Mouse (Mus musculus): ENCODE results near the gene Nav2. TPM values are rescaled to one million over a fixed set of nuclear protein-coding genes. Genes with fewer than 3 reads are reported as not detected.

Nav2 gene
- total and polyA plus RNA-seq, 3 experiments, result 1.0 TPM; not detected in 2

DNA sequence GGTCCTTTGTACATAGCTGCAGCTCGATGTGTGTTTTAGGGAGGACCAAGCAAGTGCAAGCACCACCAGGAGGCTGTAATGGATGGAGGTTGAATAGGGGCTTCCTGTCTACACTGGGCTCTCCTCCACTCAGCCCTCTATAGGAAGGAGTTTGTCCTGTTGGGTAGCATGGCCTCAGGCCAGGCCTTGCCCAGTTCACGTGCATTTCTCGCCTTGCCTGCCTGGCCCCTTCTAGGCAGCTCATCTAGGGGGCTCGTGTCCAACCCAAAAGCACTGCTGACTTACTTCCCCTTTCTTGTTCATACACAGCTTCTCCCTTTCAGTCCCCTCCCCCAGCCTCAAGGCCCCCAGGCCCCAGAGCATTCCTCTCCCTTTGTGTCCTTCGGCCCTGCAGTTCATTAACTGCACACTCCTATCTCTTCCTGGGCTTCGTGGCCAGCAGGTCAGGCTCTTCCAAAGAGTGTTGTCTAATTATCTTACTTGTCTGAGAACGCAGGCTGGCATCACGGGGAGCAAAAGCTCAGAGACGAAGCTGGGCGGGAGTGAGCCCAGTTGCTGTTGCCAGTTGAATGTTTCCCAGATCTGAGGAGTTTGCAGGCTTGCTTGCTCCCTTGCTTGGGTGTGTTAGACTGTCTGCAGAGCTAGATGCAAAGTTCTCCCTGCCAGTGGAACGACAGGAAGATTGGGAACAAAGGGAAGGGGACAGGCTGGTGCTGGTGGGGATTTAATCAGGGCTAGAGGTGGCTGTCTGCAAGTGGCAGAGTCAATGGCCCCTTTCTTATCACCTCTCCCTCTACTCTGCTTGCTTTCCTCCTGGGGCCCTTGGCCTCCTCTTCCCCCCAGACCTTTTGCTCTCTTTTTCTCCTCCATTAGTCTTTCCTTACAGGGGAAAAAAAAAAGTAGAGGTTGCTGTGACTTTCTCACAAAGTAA is 636.5 kb downstream of the Nav2 start:
- DNase-seq (ENCODE audit: low spot score) (no peak), ATAC-seq (ENCODE audit: extremely low read depth, insufficient number of reproducible peaks, low FRiP score, poor library complexity, severe bottlenecking) (no peak)

DNA sequence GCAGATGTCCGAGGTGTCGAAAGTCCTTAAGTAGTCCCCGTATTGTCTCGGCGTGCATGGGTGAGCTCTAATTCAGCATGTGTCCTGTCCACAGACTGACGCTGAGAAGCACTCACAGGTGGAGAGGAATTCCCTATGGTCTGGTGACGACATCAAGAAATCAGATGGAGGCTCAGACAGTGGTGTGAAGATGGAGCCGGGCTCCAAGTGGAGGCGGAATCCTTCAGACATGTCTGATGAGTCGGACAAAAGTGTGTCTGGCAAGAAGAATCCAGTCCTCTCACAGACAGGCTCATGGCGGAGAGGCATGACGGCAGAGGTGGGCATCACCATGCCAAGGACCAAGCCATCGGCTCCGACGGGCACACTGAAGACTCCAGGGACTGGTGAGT is 637.2 kb downstream of the Nav2 start:
- Histone ChIP-seq H3K27me3 (ENCODE audit: insufficient read depth, low read length) (no peaks in the 10 kb centered on the region), H3K4me1 (ENCODE audit: insufficient read depth, low read depth, low read length) (no peaks in the 10 kb centered on the region), H3K9me3 (replicated peaks) (peaks cover 64% of the 10 kb centered on the region), H3K36me3 (replicated peaks) (no peaks in the 10 kb centered on the region), H3K4me3 (ENCODE audit: low read depth, low read length) (no peak overlapping the region)
- DNase-seq (ENCODE audit: low spot score) (no peak), ATAC-seq (ENCODE audit: extremely low read depth, insufficient number of reproducible peaks, low FRiP score, poor library complexity, severe bottlenecking) (no peak)
- TF ChIP-seq TAL1 (conservative IDR thresholded peaks at IDR 0.05; ENCODE audit: low read depth, low read length) (no peak), CTCF (IDR thresholded peaks at IDR 0.05; ENCODE audit: low read depth, low read length) (no peak), GATA2 (IDR thresholded peaks at IDR 0.05; ENCODE audit: borderline replicate concordance, low read depth, low read length) (no peak), POLR2AphosphoS5 (IDR thresholded peaks at IDR 0.05; ENCODE audit: insufficient replicate concordance, low read depth, low read length) (no peak), GATA1 (IDR thresholded peaks at IDR 0.05; ENCODE audit: borderline replicate concordance, low read length) (no peak)

More for the DNA sequence above, 636.5 kb downstream of the Nav2 start:
- TF ChIP-seq POLR2AphosphoS5 (IDR thresholded peaks at IDR 0.05; ENCODE audit: insufficient replicate concordance, low read depth, low read length) (no peak), GATA2 (IDR thresholded peaks at IDR 0.05; ENCODE audit: borderline replicate concordance, low read depth, low read length) (no peak), TAL1 (conservative IDR thresholded peaks at IDR 0.05; ENCODE audit: low read depth, low read length) (no peak), GATA1 (IDR thresholded peaks at IDR 0.05; ENCODE audit: borderline replicate concordance, low read length) (no peak), CTCF (IDR thresholded peaks at IDR 0.05; ENCODE audit: low read depth, low read length) (no peak)
- Histone ChIP-seq H3K4me3 (ENCODE audit: low read depth, low read length) (no peak overlapping the region), H3K36me3 (replicated peaks) (no peaks in the 10 kb centered on the region), H3K9me3 (replicated peaks) (peaks cover 64% of the 10 kb centered on the region), H3K4me1 (ENCODE audit: insufficient read depth, low read depth, low read length) (no peaks in the 10 kb centered on the region), H3K27me3 (ENCODE audit: insufficient read depth, low read length) (no peaks in the 10 kb centered on the region)

DNA sequence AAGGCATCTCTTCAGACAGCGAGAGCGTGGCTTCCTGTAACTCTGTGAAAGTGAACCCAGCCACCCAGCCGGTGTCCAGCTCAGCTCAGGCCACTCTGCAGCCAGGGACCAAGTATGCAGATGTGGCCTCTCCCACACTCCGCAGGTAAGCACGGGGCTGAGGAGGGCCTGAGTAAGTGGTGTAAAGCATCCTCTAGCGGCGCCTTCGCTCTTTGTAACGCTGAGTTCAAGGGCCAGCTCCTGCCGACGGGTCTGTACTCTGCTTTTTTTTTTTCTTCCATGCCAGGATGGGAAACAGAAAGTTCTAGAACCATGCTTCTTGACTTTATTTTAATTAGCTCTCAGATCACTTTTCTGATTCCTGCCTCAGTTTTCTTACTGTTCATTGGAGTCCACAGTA is 639.9 kb downstream of the Nav2 start:
- TF ChIP-seq GATA1 (IDR thresholded peaks at IDR 0.05; ENCODE audit: borderline replicate concordance, low read length) (no peak), CTCF (IDR thresholded peaks at IDR 0.05; ENCODE audit: low read depth, low read length) (no peak), POLR2AphosphoS5 (IDR thresholded peaks at IDR 0.05; ENCODE audit: insufficient replicate concordance, low read depth, low read length) (no peak)
- no peak for DNase-seq (ENCODE audit: low spot score)
- H3K4me3 ChIP-seq (ENCODE audit: low read depth, low read length), result no peak overlapping the region
- no peaks in the 10 kb centered on the region for H3K4me1 ChIP-seq (ENCODE audit: insufficient read depth, low read depth, low read length)
- no peaks in the 10 kb centered on the region for H3K36me3 ChIP-seq (replicated peaks)
- peaks cover 74% of the 10 kb centered on the region for H3K9me3 ChIP-seq (replicated peaks)
- H3K27me3 ChIP-seq (ENCODE audit: insufficient read depth, low read length), result no peaks in the 10 kb centered on the region
- ATAC-seq (ENCODE audit: extremely low read depth, insufficient number of reproducible peaks, low FRiP score, poor library complexity, severe bottlenecking), result no peak

DNA sequence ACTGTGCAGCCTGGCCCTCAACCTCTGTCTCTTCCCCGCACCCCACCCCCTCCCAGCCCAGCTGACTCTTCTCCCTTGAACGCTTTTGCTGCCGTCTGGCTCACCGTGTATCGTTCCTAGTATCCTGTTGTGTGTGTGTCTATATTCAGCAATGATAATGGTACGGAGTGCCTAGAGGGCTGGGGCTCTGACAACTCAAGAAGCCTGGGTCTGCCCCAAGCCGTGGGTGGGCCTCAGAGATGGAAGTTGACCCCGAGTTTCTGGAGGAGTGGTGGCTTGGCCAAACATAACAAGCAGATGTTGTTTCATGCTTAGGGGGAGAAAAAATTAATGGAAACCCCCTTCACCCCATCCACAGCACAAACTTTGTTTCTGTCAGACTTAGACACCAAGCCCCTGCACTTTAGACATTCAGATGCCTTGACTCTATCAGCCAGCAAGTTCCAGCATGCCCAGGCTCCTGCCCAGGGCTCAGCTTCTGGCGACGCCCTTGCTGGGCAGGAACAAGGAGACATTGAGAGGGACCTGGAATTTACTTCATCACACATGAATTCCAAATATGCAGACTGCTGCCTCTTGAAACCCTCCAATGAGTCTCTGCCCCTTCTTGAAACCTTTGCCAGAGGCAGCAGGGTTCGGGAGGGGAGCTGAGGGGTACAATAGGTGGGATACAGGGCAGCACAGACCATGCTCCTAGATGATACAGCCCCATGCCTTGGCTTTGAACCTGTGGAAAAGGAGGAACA is 644.9 kb downstream of the Nav2 start:
- Histone ChIP-seq H3K27me3 (ENCODE audit: insufficient read depth, low read length) (no peaks in the 10 kb centered on the region), H3K4me3 (ENCODE audit: low read depth, low read length) (no peak overlapping the region; the same call in 1 of the 2 replicates), H3K36me3 (replicated peaks) (no peaks in the 10 kb centered on the region), H3K9me3 (replicated peaks) (peaks cover 82% of the 10 kb centered on the region), H3K4me1 (ENCODE audit: insufficient read depth, low read depth, low read length) (no peaks in the 10 kb centered on the region)
- TF ChIP-seq CTCF (IDR thresholded peaks at IDR 0.05; ENCODE audit: low read depth, low read length) (no peak), GATA2 (IDR thresholded peaks at IDR 0.05; ENCODE audit: borderline replicate concordance, low read depth, low read length) (no peak), POLR2AphosphoS5 (IDR thresholded peaks at IDR 0.05; ENCODE audit: insufficient replicate concordance, low read depth, low read length) (no peak), GATA1 (IDR thresholded peaks at IDR 0.05; ENCODE audit: borderline replicate concordance, low read length) (no peak), TAL1 (conservative IDR thresholded peaks at IDR 0.05; ENCODE audit: low read depth, low read length) (no peak)
- DNase-seq (ENCODE audit: low spot score) (no peak), ATAC-seq (ENCODE audit: extremely low read depth, insufficient number of reproducible peaks, low FRiP score, poor library complexity, severe bottlenecking) (no peak)

DNA sequence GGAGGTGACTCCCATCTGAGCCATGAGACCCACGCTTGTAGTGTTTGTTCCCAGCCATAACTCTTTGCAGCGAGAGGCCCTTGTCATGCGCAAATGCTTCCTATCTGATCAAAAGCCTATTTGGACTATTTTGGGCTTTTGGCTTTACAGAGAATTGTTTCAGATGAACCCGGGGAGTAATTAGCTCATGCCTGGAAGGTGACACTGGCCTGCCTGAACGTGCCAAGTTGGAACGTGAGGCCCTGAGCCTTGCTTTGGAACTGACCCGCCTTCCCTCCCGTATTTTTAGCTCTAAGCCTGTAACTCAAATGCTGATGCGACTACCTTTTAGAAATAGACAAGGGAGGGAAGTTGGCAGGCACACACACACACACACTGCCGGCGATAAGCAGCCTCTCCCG is 649.7 kb downstream of the Nav2 start:
- TF ChIP-seq CTCF (IDR thresholded peaks at IDR 0.05; ENCODE audit: low read depth, low read length), result no peak
- TF ChIP-seq GATA1 (IDR thresholded peaks at IDR 0.05; ENCODE audit: borderline replicate concordance, low read length), result no peak
- TF ChIP-seq POLR2AphosphoS5 (IDR thresholded peaks at IDR 0.05; ENCODE audit: insufficient replicate concordance, low read depth, low read length), result no peak
- TF ChIP-seq TAL1 (conservative IDR thresholded peaks at IDR 0.05; ENCODE audit: low read depth, low read length), result no peak
- TF ChIP-seq GATA2 (IDR thresholded peaks at IDR 0.05; ENCODE audit: borderline replicate concordance, low read depth, low read length), result no peak
- DNase-seq (ENCODE audit: low spot score) (no peak), ATAC-seq (ENCODE audit: extremely low read depth, insufficient number of reproducible peaks, low FRiP score, poor library complexity, severe bottlenecking) (no peak)
- no peak overlapping the region for H3K4me3 ChIP-seq (ENCODE audit: low read depth, low read length)
- no peaks in the 10 kb centered on the region for H3K27me3 ChIP-seq (ENCODE audit: insufficient read depth, low read length)
- H3K36me3 ChIP-seq (replicated peaks), result no peaks in the 10 kb centered on the region
- no peaks in the 10 kb centered on the region for H3K4me1 ChIP-seq (ENCODE audit: insufficient read depth, low read depth, low read length)
- peaks cover 85% of the 10 kb centered on the region for H3K9me3 ChIP-seq (replicated peaks)

DNA sequence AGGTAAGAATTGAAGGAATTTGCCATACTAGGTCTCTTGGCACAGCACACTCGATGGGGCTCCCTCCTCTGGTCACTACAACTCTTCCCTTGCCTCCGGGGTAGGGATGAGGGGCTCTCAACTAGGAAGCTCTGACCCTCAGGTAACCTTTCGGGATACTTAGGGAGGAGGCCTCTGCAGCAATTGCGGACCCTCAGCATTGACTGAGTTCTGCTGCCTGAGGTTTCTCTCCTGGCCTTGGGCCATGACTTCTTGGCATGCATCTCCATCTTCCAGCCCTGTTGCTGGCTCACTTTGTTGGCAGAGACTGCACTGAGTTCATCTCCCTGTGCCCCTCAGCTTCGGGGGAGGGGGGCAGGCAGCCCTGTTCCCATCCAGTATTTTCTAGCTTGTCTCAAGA is 650.4 kb downstream of the Nav2 start:
- no peak for DNase-seq (ENCODE audit: low spot score)
- no peak for ATAC-seq (ENCODE audit: extremely low read depth, insufficient number of reproducible peaks, low FRiP score, poor library complexity, severe bottlenecking)
- Histone ChIP-seq H3K4me3 (ENCODE audit: low read depth, low read length) (no peak overlapping the region), H3K4me1 (ENCODE audit: insufficient read depth, low read depth, low read length) (no peaks in the 10 kb centered on the region), H3K9me3 (replicated peaks) (peaks cover 85% of the 10 kb centered on the region), H3K27me3 (ENCODE audit: insufficient read depth, low read length) (no peaks in the 10 kb centered on the region), H3K36me3 (replicated peaks) (no peaks in the 10 kb centered on the region)
- TF ChIP-seq CTCF (IDR thresholded peaks at IDR 0.05; ENCODE audit: low read depth, low read length) (no peak), GATA1 (IDR thresholded peaks at IDR 0.05; ENCODE audit: borderline replicate concordance, low read length) (no peak), TAL1 (conservative IDR thresholded peaks at IDR 0.05; ENCODE audit: low read depth, low read length) (no peak), POLR2AphosphoS5 (IDR thresholded peaks at IDR 0.05; ENCODE audit: insufficient replicate concordance, low read depth, low read length) (no peak), GATA2 (IDR thresholded peaks at IDR 0.05; ENCODE audit: borderline replicate concordance, low read depth, low read length) (no peak)
